ENCODE assay signal across 25 mouse cellular contexts in genomic region chr3:88247666-88248065, GRCm38 (mm10). TPM values are rescaled to one million over a fixed set of nuclear protein-coding genes. Genes with fewer than 3 reads are reported as not detected.
DNase-seq lines count a peak whose midpoint lies in the region; ATAC-seq and TF ChIP-seq lines count a peak whose summit lies in the region.
"Had no signal": no experiment of that assay in that cellular context is flagged by ENCODE, and none has a peak within 500 bp of the region (broad histone marks: within the 10 kb centered on the region; RNA-seq: fewer than 3 reads in every experiment).

No protein-coding gene starts in this region.

- H3K27me3 ChIP-seq in heart, adult 2 months (ENCODE audit: control insufficient read depth, insufficient read depth, low read length) = no peaks in the 10 kb centered on the region
- H3K27me3 ChIP-seq in kidney, embryonic 16.5 days (ENCODE audit: insufficient read depth, low read length) = peaks cover 15% of the 10 kb centered on the region
- H3K27me3 ChIP-seq in stomach, postnatal 0 days (ENCODE audit: control insufficient read depth, insufficient read depth, low read length) = peaks cover 3% of the 10 kb centered on the region; the same call in 1 of the 2 replicates
- H3K27me3 ChIP-seq in midbrain, embryonic 13.5 days = peaks cover 57% of the 10 kb centered on the region
- H3K27me3 ChIP-seq: forebrain, embryonic 15.5 days had no signal

- no peaks in the 10 kb centered on the region for H3K9me3 ChIP-seq in kidney, embryonic 16.5 days (ENCODE audit: low read length)
- H3K9me3 ChIP-seq in stomach, postnatal 0 days (ENCODE audit: control insufficient read depth, low read length) = no peaks in the 10 kb centered on the region
- no peaks in the 10 kb centered on the region for H3K9me3 ChIP-seq in midbrain, embryonic 13.5 days
- H3K9me3 ChIP-seq: embryonic facial prominence, embryonic 12.5 days; forebrain, embryonic 15.5 days had no signal

- TF ChIP-seq POLR2A in heart, adult 2 months (IDR thresholded peaks at IDR 0.05; ENCODE audit: insufficient read depth, low read depth, low read length) = no peak

- no peak overlapping the region for H3K27ac ChIP-seq in heart, adult 2 months
- no peak overlapping the region for H3K27ac ChIP-seq in kidney, embryonic 16.5 days (ENCODE audit: low read length)
- no peak overlapping the region for H3K27ac ChIP-seq in stomach, postnatal 0 days (replicated peaks)
- no peak overlapping the region for H3K27ac ChIP-seq in midbrain, embryonic 13.5 days
- H3K27ac ChIP-seq: embryonic facial prominence, embryonic 12.5 days; forebrain, embryonic 15.5 days had no signal

- H3K36me3 ChIP-seq in heart, adult 2 months (ENCODE audit: control insufficient read depth, insufficient read depth, low read length) = no peaks in the 10 kb centered on the region
- H3K36me3 ChIP-seq in kidney, embryonic 16.5 days (ENCODE audit: insufficient read depth, low read length) = no peaks in the 10 kb centered on the region
- H3K36me3 ChIP-seq in stomach, postnatal 0 days (ENCODE audit: control insufficient read depth, insufficient read depth, low read length) = no peaks in the 10 kb centered on the region
- no peaks in the 10 kb centered on the region for H3K36me3 ChIP-seq in midbrain, embryonic 13.5 days
- H3K36me3 ChIP-seq: embryonic facial prominence, embryonic 12.5 days; forebrain, embryonic 15.5 days had no signal

- no peaks in the 10 kb centered on the region for H3K79me2 ChIP-seq in heart, adult 2 months (replicated peaks; ENCODE audit: control insufficient read depth, insufficient read depth, low read length)

- intact Hi-C loops in heart, adult 2 months (cut with DNase I) = no loop called here

- DNase-seq in heart, adult 11 months = peak; percentile 83
- no peak for DNase-seq in heart, adult 2 months
- no peak for DNase-seq in kidney, adult 11 months
- peak; percentile 83 for DNase-seq in ZHBTc4 (ENCODE audit: low read depth, low spot score)
- DNase-seq in stomach, postnatal 0 days (ENCODE audit: low spot score) = no peak
- no peak for DNase-seq in adrenal gland, adult 8-10 months
- DNase-seq: adrenal gland, postnatal 10 days; cerebellum, adult 11 months; cerebellum, adult 8-10 months; embryo, embryonic 11 days; gastrocnemius, postnatal 36 days; heart, adult 18-20 months; heart, postnatal 36 days had no signal

- H3K4me3 ChIP-seq in heart, adult 2 months = no peak overlapping the region
- no peak overlapping the region for H3K4me3 ChIP-seq in kidney, embryonic 16.5 days (ENCODE audit: low read length)
- no peak overlapping the region for H3K4me3 ChIP-seq in stomach, postnatal 0 days (ENCODE audit: low read depth, low read length)
- no peak overlapping the region for H3K4me3 ChIP-seq in midbrain, embryonic 13.5 days (replicated peaks)
- H3K4me3 ChIP-seq: embryonic facial prominence, embryonic 12.5 days; forebrain, embryonic 15.5 days had no signal

- no peaks in the 10 kb centered on the region for H3K4me1 ChIP-seq in heart, adult 2 months (ENCODE audit: control insufficient read depth, insufficient read depth, low read length)
- no peaks in the 10 kb centered on the region for H3K4me1 ChIP-seq in kidney, embryonic 16.5 days (ENCODE audit: insufficient read depth, low read length)
- no peaks in the 10 kb centered on the region for H3K4me1 ChIP-seq in stomach, postnatal 0 days (replicated peaks; ENCODE audit: control insufficient read depth, insufficient read depth)
- peaks cover 11% of the 10 kb centered on the region for H3K4me1 ChIP-seq in midbrain, embryonic 13.5 days (replicated peaks)
- H3K4me1 ChIP-seq: embryonic facial prominence, embryonic 12.5 days had no signal

- no peak for TF ChIP-seq EP300 in heart, adult 2 months (IDR thresholded peaks at IDR 0.05; ENCODE audit: insufficient read depth, low read depth, low read length)
- no peak for TF ChIP-seq EP300 in stomach, postnatal 0 days (optimal IDR thresholded peaks at IDR 0.05)

- 68% methylated on average over 9 of the region's 9 CpGs for WGBS in heart, adult 2 months
- WGBS in kidney, embryonic 16.5 days = 57% methylated on average over 9 of the region's 9 CpGs
- WGBS in stomach, postnatal 0 days = 33% methylated on average over 9 of the region's 9 CpGs
- WGBS in midbrain, embryonic 13.5 days = 77% methylated on average over 9 of the region's 9 CpGs

- H3K4me2 ChIP-seq in kidney, embryonic 16.5 days (replicated peaks; ENCODE audit: low read depth, low read length) = no peak overlapping the region
- no peak overlapping the region for H3K4me2 ChIP-seq in stomach, postnatal 0 days (replicated peaks; ENCODE audit: low read depth)
- no peak overlapping the region for H3K4me2 ChIP-seq in midbrain, embryonic 13.5 days (replicated peaks)
- H3K4me2 ChIP-seq: embryonic facial prominence, embryonic 12.5 days; forebrain, embryonic 15.5 days had no signal

- TF ChIP-seq CTCF in heart, adult 2 months (IDR thresholded peaks at IDR 0.05) = no peak
- no peak for TF ChIP-seq CTCF in stomach, postnatal 0 days (IDR thresholded peaks at IDR 0.05; ENCODE audit: low read depth)

- ATAC-seq in kidney, embryonic 16.5 days (ENCODE audit: low FRiP score, low TSS enrichment) = 0 out of 2 replicates have a peak, but pooled peaks have one; percentile 39
- ATAC-seq in stomach, postnatal 0 days (ENCODE audit: low FRiP score, low TSS enrichment) = peak; percentile 22; the same call in 1 of the 2 replicates
- ATAC-seq in midbrain, embryonic 13.5 days = no peak
- ATAC-seq: forebrain, embryonic 15.5 days; hindbrain, embryonic 16.5 days; inflammation-experienced regulatory T-cells, adult 6 months; intestine, postnatal 0 days; Patski had no signal

- H3K9ac ChIP-seq in heart, adult 2 months (ENCODE audit: low read depth, low read length) = no peak overlapping the region
- no peak overlapping the region for H3K9ac ChIP-seq in kidney, embryonic 16.5 days (replicated peaks; ENCODE audit: low read length)
- H3K9ac ChIP-seq in stomach, postnatal 0 days (ENCODE audit: low read length) = no peak overlapping the region
- H3K9ac ChIP-seq in midbrain, embryonic 13.5 days (replicated peaks) = no peak overlapping the region
- H3K9ac ChIP-seq: embryonic facial prominence, embryonic 12.5 days; forebrain, embryonic 15.5 days had no signal

RNA-seq across cellular contexts. Expression of gene Rhbg, which starts 6.8 kb away (rescaled TPM):
- total RNA-seq in heart, adult 2 months (2021) = not detected
- 0.20 TPM in 1 of 2 replicates, not detected in the other for polyA plus RNA-seq in heart, adult 2 months (2012; rRNA removed)
- polyA plus RNA-seq in kidney, embryonic 16.5 days (2015; fragmentation: Nextera tagmentation; extraction: Ambion mirVana) = 11.5 and 13.5 TPM in 2 replicates
- 19.4 and 27.0 TPM in 2 replicates for polyA plus RNA-seq in stomach, postnatal 0 days (2015; fragmentation: Nextera tagmentation; extraction: Ambion mirVana)
- polyA plus RNA-seq in midbrain, embryonic 13.5 days (2015; fragmentation: Nextera tagmentation; extraction: Ambion mirVana) = 0.12 TPM in 1 of 2 replicates, not detected in the other
- 10 to 100 TPM; 12.0 to 27.5 (median 17.3) TPM for total RNA-seq in adrenal gland, adult 8-10 months (2022)
- total RNA-seq: common myeloid progenitor, adult 5-6 weeks; gastrocnemius, adult 8-10 months; gastrocnemius, postnatal 36 days; heart, postnatal 36 days had no signal
- polyA plus RNA-seq: inflammation-experienced regulatory T-cells, adult 6 months; Patski had no signal

RNA-seq across cellular contexts. Expression of gene Gm38392, which starts 39.3 kb away (rescaled TPM):
- under 1 TPM; 0.26 to 0.27 TPM for total RNA-seq in heart, adult 2 months (2021)
- 0.23 TPM in 1 of 2 replicates, not detected in the other for polyA plus RNA-seq in heart, adult 2 months (2012; rRNA removed)
- polyA plus RNA-seq in kidney, embryonic 16.5 days (2015; fragmentation: Nextera tagmentation; extraction: Ambion mirVana) = 0.15 and 2.2 TPM in 2 replicates
- polyA plus RNA-seq in stomach, postnatal 0 days (2015; fragmentation: Nextera tagmentation; extraction: Ambion mirVana) = 0.36 and 2.0 TPM in 2 replicates
- polyA plus RNA-seq in midbrain, embryonic 13.5 days (2015; fragmentation: Nextera tagmentation; extraction: Ambion mirVana) = 0.16 TPM in 1 of 2 replicates, not detected in the other
- total RNA-seq in adrenal gland, adult 8-10 months (2022) = 1 to 10 TPM; 1.3 to 3.1 (median 2.3) TPM
- total RNA-seq: common myeloid progenitor, adult 5-6 weeks had no signal
- polyA plus RNA-seq: brain, embryonic 14.5 days; embryonic facial prominence, embryonic 12.5 days; forebrain, embryonic 15.5 days; heart, embryonic 16.5 days; hindbrain, embryonic 16.5 days; inflammation-experienced regulatory T-cells, adult 6 months had no signal

RNA-seq across cellular contexts. Expression of gene Tsacc, which starts 49.1 kb away (rescaled TPM):
- total RNA-seq in heart, adult 2 months (2021) = 1 to 10 TPM; 5.1 to 8.6 TPM
- 4.8 and 8.7 TPM in 2 replicates for polyA plus RNA-seq in heart, adult 2 months (2012; rRNA removed)
- 12.3 and 15.3 TPM in 2 replicates for polyA plus RNA-seq in kidney, embryonic 16.5 days (2015; fragmentation: Nextera tagmentation; extraction: Ambion mirVana)
- polyA plus RNA-seq in stomach, postnatal 0 days (2015; fragmentation: Nextera tagmentation; extraction: Ambion mirVana) = 9.1 and 9.3 TPM in 2 replicates
- 11.2 and 11.6 TPM in 2 replicates for polyA plus RNA-seq in midbrain, embryonic 13.5 days (2015; fragmentation: Nextera tagmentation; extraction: Ambion mirVana)
- 1 to 10 TPM; 6.2 to 9.3 (median 8.2) TPM for total RNA-seq in adrenal gland, adult 8-10 months (2022)

RNA-seq across cellular contexts. Expression of gene Cct3, which starts 49.2 kb away (rescaled TPM):
- 100 to 1,000 TPM; 169 to 172 TPM for total RNA-seq in heart, adult 2 months (2021)
- 124 and 183 TPM in 2 replicates for polyA plus RNA-seq in heart, adult 2 months (2012; rRNA removed)
- 575 and 599 TPM in 2 replicates for polyA plus RNA-seq in kidney, embryonic 16.5 days (2015; fragmentation: Nextera tagmentation; extraction: Ambion mirVana)
- 230 and 233 TPM in 2 replicates for polyA plus RNA-seq in stomach, postnatal 0 days (2015; fragmentation: Nextera tagmentation; extraction: Ambion mirVana)
- 529 and 545 TPM in 2 replicates for polyA plus RNA-seq in midbrain, embryonic 13.5 days (2015; fragmentation: Nextera tagmentation; extraction: Ambion mirVana)
- 100 to 1,000 TPM; 250 to 360 (median 279) TPM for total RNA-seq in adrenal gland, adult 8-10 months (2022)

Comparison
In these comparisons a context has a peak if more than half of its experiments do, and no peak if none do; other contexts are left out.
1. DNase-seq: peak in heart, adult 11 months (single experiment) and ZHBTc4 (single experiment); none in heart, adult 2 months (0 of 2), kidney, adult 11 months (single experiment), stomach, postnatal 0 days (single experiment) and adrenal gland, adult 8-10 months (single experiment).
2. RNA of gene Rhbg, which starts 6.8 kb away (polyA plus RNA-seq): 19.4 to 27.0 TPM in stomach, postnatal 0 days and 11.5 to 13.5 TPM in kidney, embryonic 16.5 days; 0.20 TPM in heart, adult 2 months and 0.12 TPM in midbrain, embryonic 13.5 days; every median in the first group is over 10 times any median in the second.